8 mouse cellular contexts compared by ENCODE assay signal in genomic region chr11:109859939-109860469, GRCm38 (mm10). TPM values are rescaled to one million over a fixed set of nuclear protein-coding genes. Genes with fewer than 3 reads are reported as not detected.
DNase-seq lines count a peak whose midpoint lies in the region; ATAC-seq lines count a peak whose summit lies in the region.

No protein-coding gene starts in this region.

- H3K36me3 ChIP-seq in heart, embryonic 12.5 days = no peaks in the 10 kb centered on the region
- no peaks in the 10 kb centered on the region for H3K36me3 ChIP-seq in midbrain, embryonic 11.5 days (ENCODE audit: control insufficient read depth, insufficient read depth, low read length)

- no peak overlapping the region for H3K9ac ChIP-seq in heart, embryonic 12.5 days
- H3K9ac ChIP-seq in midbrain, embryonic 11.5 days (ENCODE audit: low read length) = no peak overlapping the region

- ATAC-seq in heart, embryonic 12.5 days (ENCODE audit: insufficient number of reproducible peaks, low FRiP score) = 0 out of 2 replicates have a peak, but pooled peaks have one; percentile 39
- ATAC-seq in midbrain, embryonic 11.5 days (ENCODE audit: low FRiP score) = no peak

- H3K9me3 ChIP-seq in heart, embryonic 12.5 days (replicated peaks) = peaks cover 5% of the 10 kb centered on the region; the same call in 1 of the 2 replicates
- H3K9me3 ChIP-seq in midbrain, embryonic 11.5 days (ENCODE audit: control insufficient read depth, low read length) = no peaks in the 10 kb centered on the region

- H3K4me2 ChIP-seq in heart, embryonic 12.5 days = peak overlapping the region; percentile 54
- peak overlapping the region; percentile 9; the same call in 1 of the 2 replicates for H3K4me2 ChIP-seq in midbrain, embryonic 11.5 days

- intact Hi-C loops in gastrocnemius, postnatal 36 days (cut with DNase I) = loop anchor here (1.0 to 5.0 kb wide), 4 partner anchors 48 to 618 kb away; no protein-coding TSS in a partner anchor

- peaks cover 5% of the 10 kb centered on the region; the same call in 1 of the 2 replicates for H3K4me1 ChIP-seq in heart, embryonic 12.5 days (replicated peaks)
- H3K4me1 ChIP-seq in midbrain, embryonic 11.5 days (ENCODE audit: control insufficient read depth, insufficient read depth, low read length) = no peaks in the 10 kb centered on the region

- peak; percentile 39 for DNase-seq in layer of hippocampus, adult 11-12 months (ENCODE audit: low spot score)
- DNase-seq in layer of hippocampus, adult 9-10 months (ENCODE audit: low spot score) = no peak
- peak; percentile 42 to 44 for DNase-seq in adrenal gland, postnatal 36 days
- DNase-seq in kidney, postnatal 36 days = peak; percentile 35 to 43
- peak; percentile 83 for DNase-seq in midbrain, embryonic 11.5 days (ENCODE audit: low spot score, missing footprints)
- DNase-seq in thymus, postnatal 10 days (ENCODE audit: low spot score in 2 of 2) = peak; percentile 59 to 63
- DNase-seq in gastrocnemius, postnatal 36 days = no peak

- H3K27ac ChIP-seq in heart, embryonic 12.5 days (ENCODE audit: poor library complexity, severe bottlenecking) = no peak overlapping the region
- no peak overlapping the region for H3K27ac ChIP-seq in midbrain, embryonic 11.5 days (ENCODE audit: low read depth, low read length)

- 56% methylated on average over 14 of the region's 14 CpGs for WGBS in heart, embryonic 12.5 days
- WGBS in midbrain, embryonic 11.5 days = 74% methylated on average over 14 of the region's 14 CpGs

- H3K4me3 ChIP-seq in heart, embryonic 12.5 days = 0 out of 2 replicates have a peak overlapping the region, but pooled peaks have one; percentile 17
- H3K4me3 ChIP-seq in midbrain, embryonic 11.5 days (ENCODE audit: low read depth, low read length) = no peak overlapping the region

- no peaks in the 10 kb centered on the region for H3K27me3 ChIP-seq in heart, embryonic 12.5 days (replicated peaks)
- H3K27me3 ChIP-seq in midbrain, embryonic 11.5 days (ENCODE audit: control insufficient read depth, insufficient read depth, low read length) = no peaks in the 10 kb centered on the region

RNA-seq across cellular contexts. Expression of gene 1700012B07Rik, which starts 32.2 kb away (rescaled TPM):
- not detected for total RNA-seq in adrenal gland, postnatal 36 days (2021)
- polyA plus RNA-seq in heart, embryonic 12.5 days (2016; fragmentation: Nextera tagmentation; extraction: Ambion mirVana) = not detected in 2 replicates
- not detected in 2 replicates for polyA plus RNA-seq in midbrain, embryonic 11.5 days (2014; fragmentation: Nextera tagmentation; extraction: Ambion mirVana)
- not detected for total RNA-seq in gastrocnemius, postnatal 36 days (2021)

Comparison
In these comparisons a context has a peak if more than half of its experiments do, and no peak if none do; other contexts are left out.
1. DNase-seq: peak in layer of hippocampus, adult 11-12 months (single experiment), adrenal gland, postnatal 36 days (2 of 2), kidney, postnatal 36 days (2 of 2), midbrain, embryonic 11.5 days (single experiment) and thymus, postnatal 10 days (2 of 2); none in layer of hippocampus, adult 9-10 months (single experiment) and gastrocnemius, postnatal 36 days (0 of 2).